Mouse (Mus musculus): ENCODE results near the gene Slc39a1. TPM values are rescaled to one million over a fixed set of nuclear protein-coding genes. Genes with fewer than 3 reads are reported as not detected.

Gene Slc39a1
- polyA plus RNA-seq (2015; fragmentation: Nextera tagmentation; extraction: Ambion mirVana): 43.0 and 46.8 TPM in 2 replicates

- Histone ChIP-seq H3K9ac (ENCODE audit: low read depth, low read length) (peak within 1 kb of the TSS; percentile 86), H3K27me3 (ENCODE audit: control insufficient read depth, insufficient read depth, low read depth, low read length) (no peaks in the 10 kb centered on the region), H3K4me3 (ENCODE audit: low read depth, low read length) (peak within 1 kb of the TSS; percentile 72), H3K4me1 (ENCODE audit: control insufficient read depth, insufficient read depth, low read length) (peaks cover 15% of the 10 kb centered on the region), H3K27ac (ENCODE audit: low read length) (peak within 1 kb of the TSS; percentile 82), H3K4me2 (ENCODE audit: low read length) (peak within 1 kb of the TSS; percentile 73), H3K9me3 (replicated peaks; ENCODE audit: control insufficient read depth, low read length, poor library complexity, severe bottlenecking) (no peaks in the 10 kb centered on the region), H3K36me3 (ENCODE audit: control insufficient read depth, insufficient read depth, low read length) (no peaks in the 10 kb centered on the region)
- peak; percentile 95 for ATAC-seq
- WGBS: under 1% methylated on average over 36 of the region's 44 CpGs
Measured at GRCm38 (mm10) chr3:90247960-90248745, at the start of gene Slc39a1. Gene Slc39a1, plus strand, starts transcription at chr3:90248172.

DNA sequence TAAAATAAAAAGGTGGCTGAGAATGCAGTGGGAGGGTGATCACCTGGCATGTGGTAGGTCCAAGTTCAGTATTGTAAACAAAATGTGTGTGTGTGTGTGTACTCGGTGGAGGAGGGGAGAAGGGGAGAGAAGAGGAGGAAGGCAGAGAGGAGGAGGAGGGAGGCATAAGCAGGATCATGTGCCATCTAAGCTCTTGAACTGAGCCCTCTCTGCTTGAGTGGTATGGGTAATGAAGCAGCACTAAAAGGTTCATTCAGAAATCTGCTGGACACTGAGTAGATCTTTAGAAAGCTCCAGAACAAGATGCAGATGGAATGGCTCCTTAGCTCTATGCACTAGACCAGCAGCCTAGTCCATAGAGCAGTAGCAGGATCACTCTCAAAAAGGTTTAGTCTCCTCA, 45.1 kb upstream of the Slc39a1 start:
- peaks cover 5% of the 10 kb centered on the region; the same call in 1 of the 2 replicates for H3K36me3 ChIP-seq (ENCODE audit: control insufficient read depth, insufficient read depth, low read length)
- H3K4me1 ChIP-seq (ENCODE audit: control insufficient read depth, insufficient read depth, low read length): no peaks in the 10 kb centered on the region
- no peak overlapping the region for H3K4me3 ChIP-seq (ENCODE audit: low read depth, low read length)
- H3K27me3 ChIP-seq (ENCODE audit: control insufficient read depth, insufficient read depth, low read depth, low read length): no peaks in the 10 kb centered on the region
- no peaks in the 10 kb centered on the region for H3K9me3 ChIP-seq (replicated peaks; ENCODE audit: control insufficient read depth, low read length, poor library complexity, severe bottlenecking)
- no peak overlapping the region for H3K9ac ChIP-seq (ENCODE audit: low read depth, low read length)
- 76% methylated on average over 1 of the region's 1 CpGs for WGBS
- no peak for ATAC-seq
- H3K4me2 ChIP-seq (ENCODE audit: low read length): no peak overlapping the region
- no peak overlapping the region for H3K27ac ChIP-seq (ENCODE audit: low read length)

DNA sequence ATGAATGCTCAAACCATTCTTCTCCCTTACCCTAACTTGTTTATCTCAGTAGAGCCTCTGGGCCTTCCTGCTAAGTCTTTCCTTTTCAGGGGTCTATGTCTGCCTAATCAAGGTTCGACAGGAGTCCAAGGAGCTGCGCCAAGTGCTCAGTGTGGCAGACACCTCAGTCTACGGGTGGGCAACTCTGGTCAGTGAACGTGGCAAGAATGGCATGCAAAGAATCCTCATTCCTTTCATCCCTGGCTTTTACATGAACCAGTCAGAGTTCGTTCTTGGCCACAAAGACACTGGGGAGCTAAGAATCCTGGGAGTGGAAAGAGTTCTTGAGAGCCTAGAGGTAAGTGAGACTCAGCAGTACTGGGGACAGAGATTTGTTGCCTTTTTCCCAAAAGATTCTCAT, 44.4 kb upstream of the Slc39a1 start:
- H3K36me3 ChIP-seq (ENCODE audit: control insufficient read depth, insufficient read depth, low read length): peaks cover 11% of the 10 kb centered on the region; the same call in 1 of the 2 replicates
- no peak overlapping the region for H3K27ac ChIP-seq (ENCODE audit: low read length)
- ATAC-seq: no peak
- H3K9me3 ChIP-seq (replicated peaks; ENCODE audit: control insufficient read depth, low read length, poor library complexity, severe bottlenecking): no peaks in the 10 kb centered on the region
- WGBS: 78% methylated on average over 5 of the region's 5 CpGs
- H3K9ac ChIP-seq (ENCODE audit: low read depth, low read length): no peak overlapping the region
- H3K27me3 ChIP-seq (ENCODE audit: control insufficient read depth, insufficient read depth, low read depth, low read length): no peaks in the 10 kb centered on the region
- H3K4me3 ChIP-seq (ENCODE audit: low read depth, low read length): no peak overlapping the region
- no peaks in the 10 kb centered on the region for H3K4me1 ChIP-seq (ENCODE audit: control insufficient read depth, insufficient read depth, low read length)
- H3K4me2 ChIP-seq (ENCODE audit: low read length): no peak overlapping the region

GRCm38 (mm10) chr3:90204582-90204981, 43.4 kb upstream of the Slc39a1 start:
- Histone ChIP-seq H3K36me3 (ENCODE audit: control insufficient read depth, insufficient read depth, low read length) (peaks cover 15% of the 10 kb centered on the region; the same call in 1 of the 2 replicates), H3K4me1 (ENCODE audit: control insufficient read depth, insufficient read depth, low read length) (no peaks in the 10 kb centered on the region), H3K4me3 (ENCODE audit: low read depth, low read length) (no peak overlapping the region), H3K4me2 (ENCODE audit: low read length) (no peak overlapping the region), H3K27me3 (ENCODE audit: control insufficient read depth, insufficient read depth, low read depth, low read length) (no peaks in the 10 kb centered on the region), H3K9ac (ENCODE audit: low read depth, low read length) (no peak overlapping the region), H3K9me3 (replicated peaks; ENCODE audit: control insufficient read depth, low read length, poor library complexity, severe bottlenecking) (no peaks in the 10 kb centered on the region), H3K27ac (ENCODE audit: low read length) (no peak overlapping the region)
- WGBS: 97% methylated on average over 2 of the region's 2 CpGs
- no peak for ATAC-seq

- no peak overlapping the region for H3K4me2 ChIP-seq (ENCODE audit: low read length)
- peaks cover 23% of the 10 kb centered on the region; the same call in 1 of the 2 replicates for H3K36me3 ChIP-seq (ENCODE audit: control insufficient read depth, insufficient read depth, low read length)
- no peak for ATAC-seq
- no peak overlapping the region for H3K9ac ChIP-seq (ENCODE audit: low read depth, low read length)
- H3K27me3 ChIP-seq (ENCODE audit: control insufficient read depth, insufficient read depth, low read depth, low read length): no peaks in the 10 kb centered on the region
- H3K27ac ChIP-seq (ENCODE audit: low read length): no peak overlapping the region
- H3K4me1 ChIP-seq (ENCODE audit: control insufficient read depth, insufficient read depth, low read length): peaks cover 14% of the 10 kb centered on the region
- H3K4me3 ChIP-seq (ENCODE audit: low read depth, low read length): no peak overlapping the region
- H3K9me3 ChIP-seq (replicated peaks; ENCODE audit: control insufficient read depth, low read length, poor library complexity, severe bottlenecking): no peaks in the 10 kb centered on the region
- WGBS: 92% methylated on average over 2 of the region's 2 CpGs
Measured at GRCm38 (mm10) chr3:90208662-90209061, 39.3 kb upstream of the Slc39a1 start.

GRCm38 (mm10) chr3:90209908-90210566, 37.9 kb upstream of the Slc39a1 start:
- Histone ChIP-seq H3K4me1 (ENCODE audit: control insufficient read depth, insufficient read depth, low read length) (peaks cover 19% of the 10 kb centered on the region), H3K27ac (ENCODE audit: low read length) (no peak overlapping the region), H3K4me3 (ENCODE audit: low read depth, low read length) (no peak overlapping the region), H3K36me3 (ENCODE audit: control insufficient read depth, insufficient read depth, low read length) (peaks cover 23% of the 10 kb centered on the region; the same call in 1 of the 2 replicates), H3K9me3 (replicated peaks; ENCODE audit: control insufficient read depth, low read length, poor library complexity, severe bottlenecking) (no peaks in the 10 kb centered on the region), H3K27me3 (ENCODE audit: control insufficient read depth, insufficient read depth, low read depth, low read length) (no peaks in the 10 kb centered on the region), H3K9ac (ENCODE audit: low read depth, low read length) (no peak overlapping the region), H3K4me2 (ENCODE audit: low read length) (no peak overlapping the region)
- no peak for ATAC-seq
- WGBS: 92% methylated on average over 5 of the region's 5 CpGs

DNA sequence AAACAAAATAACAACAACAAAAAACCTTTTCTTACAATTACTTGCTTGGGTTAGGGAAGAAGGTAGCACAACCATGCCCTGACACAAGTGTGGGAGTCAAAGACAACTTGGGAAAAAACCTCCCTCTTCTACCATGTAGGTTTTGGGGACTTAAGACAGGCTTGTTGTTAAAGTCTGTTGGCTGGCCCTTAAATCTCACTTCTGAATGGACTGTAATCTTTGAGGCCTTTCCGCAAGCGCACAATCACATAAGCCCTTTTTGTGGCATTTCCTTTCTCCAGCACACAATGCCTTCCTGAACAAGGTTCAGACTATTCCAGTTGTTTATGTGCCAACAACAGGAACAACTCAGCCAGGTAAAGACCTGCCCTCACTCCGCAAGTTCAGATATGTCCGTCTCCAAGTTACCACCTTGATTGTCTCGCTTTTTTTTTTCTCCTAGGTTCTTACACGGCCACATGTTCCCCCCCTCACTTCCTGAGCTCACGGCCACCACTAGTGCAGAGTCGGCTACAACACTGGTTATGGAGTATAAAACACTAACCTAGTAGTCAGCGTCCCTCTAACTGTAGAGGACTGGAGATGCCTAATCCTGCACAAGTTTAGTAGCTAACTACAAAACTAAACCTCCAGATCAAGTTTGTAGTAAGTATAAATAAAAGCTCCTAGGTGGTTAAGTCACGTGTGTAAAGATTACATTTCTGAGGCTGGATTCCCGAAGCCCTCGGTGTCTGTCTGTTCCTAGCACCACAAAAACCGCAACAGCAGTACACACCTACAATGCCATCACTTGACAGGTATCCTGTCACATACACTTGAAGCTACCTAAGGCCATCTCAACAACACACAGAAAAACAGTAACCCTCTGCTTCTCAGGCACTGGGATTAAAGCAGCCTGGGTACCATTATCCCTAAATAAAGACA, 36.2 kb upstream of the Slc39a1 start:
- Histone ChIP-seq H3K4me3 (ENCODE audit: low read depth, low read length) (peak overlapping the region; percentile 61; the same call in 1 of the 2 replicates), H3K4me1 (ENCODE audit: control insufficient read depth, insufficient read depth, low read length) (peaks cover 19% of the 10 kb centered on the region), H3K4me2 (ENCODE audit: low read length) (peak overlapping the region; percentile 89), H3K27me3 (ENCODE audit: control insufficient read depth, insufficient read depth, low read depth, low read length) (no peaks in the 10 kb centered on the region), H3K9ac (ENCODE audit: low read depth, low read length) (no peak overlapping the region), H3K36me3 (ENCODE audit: control insufficient read depth, insufficient read depth, low read length) (peaks cover 23% of the 10 kb centered on the region; the same call in 1 of the 2 replicates), H3K9me3 (replicated peaks; ENCODE audit: control insufficient read depth, low read length, poor library complexity, severe bottlenecking) (no peaks in the 10 kb centered on the region), H3K27ac (ENCODE audit: low read length) (no peak overlapping the region)
- ATAC-seq: no peak
- WGBS: 83% methylated on average over 13 of the region's 13 CpGs

DNA sequence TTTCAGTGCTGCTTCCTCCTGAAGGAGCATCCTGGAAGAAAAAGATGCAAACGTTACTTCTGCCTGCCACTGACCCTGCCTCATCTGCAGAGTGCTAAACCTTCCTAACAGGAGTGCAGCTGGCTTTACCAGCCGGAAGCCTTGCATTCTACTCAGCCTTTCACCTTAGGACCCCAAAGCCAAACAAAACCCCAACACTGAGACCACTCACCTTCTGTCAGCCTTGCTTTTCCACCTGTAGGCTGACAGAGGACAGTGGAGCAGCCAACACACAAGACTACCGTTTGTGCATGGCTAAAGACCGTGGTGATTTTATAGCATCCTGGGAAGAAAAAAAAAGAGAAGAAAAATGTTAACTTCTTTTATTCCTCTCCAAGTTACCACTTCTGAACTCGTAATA, 35.2 kb upstream of the Slc39a1 start:
- H3K27ac ChIP-seq (ENCODE audit: low read length): no peak overlapping the region
- peaks cover 19% of the 10 kb centered on the region for H3K4me1 ChIP-seq (ENCODE audit: control insufficient read depth, insufficient read depth, low read length)
- H3K27me3 ChIP-seq (ENCODE audit: control insufficient read depth, insufficient read depth, low read depth, low read length): no peaks in the 10 kb centered on the region
- H3K36me3 ChIP-seq (ENCODE audit: control insufficient read depth, insufficient read depth, low read length): peaks cover 20% of the 10 kb centered on the region; the same call in 1 of the 2 replicates
- no peaks in the 10 kb centered on the region for H3K9me3 ChIP-seq (replicated peaks; ENCODE audit: control insufficient read depth, low read length, poor library complexity, severe bottlenecking)
- H3K9ac ChIP-seq (ENCODE audit: low read depth, low read length): peak overlapping the region; percentile 89
- peak overlapping the region; percentile 89 for H3K4me2 ChIP-seq (ENCODE audit: low read length)
- WGBS: 14% methylated on average over 5 of the region's 5 CpGs
- ATAC-seq: no peak
- peak overlapping the region; percentile 61 for H3K4me3 ChIP-seq (ENCODE audit: low read depth, low read length)
